Mouse (Mus musculus) kidney, adult 10 weeks (tissue): ENCODE measurements around the gene Thrsp. TPM values are rescaled to one million over a fixed set of nuclear protein-coding genes. Genes with fewer than 3 reads are reported as not detected.

Experiments used
- polyA plus RNA-seq: library from polyadenylated mRNA; stranded (reverse); fragments of 350-450 nt; fragmentation: Illumina TruSeq; extraction: RNeasy Lipid Tissue Mini Kit (QIAGEN cat#74804); gene quantifications from one replicate; pipeline ENCODE4 v1.2.3, GENCODE M21; 2014; ENCODE audit warnings: low read depth, low replicate concordance

The Thrsp gene
- polyA plus RNA-seq: 2.4 TPM

DNA sequence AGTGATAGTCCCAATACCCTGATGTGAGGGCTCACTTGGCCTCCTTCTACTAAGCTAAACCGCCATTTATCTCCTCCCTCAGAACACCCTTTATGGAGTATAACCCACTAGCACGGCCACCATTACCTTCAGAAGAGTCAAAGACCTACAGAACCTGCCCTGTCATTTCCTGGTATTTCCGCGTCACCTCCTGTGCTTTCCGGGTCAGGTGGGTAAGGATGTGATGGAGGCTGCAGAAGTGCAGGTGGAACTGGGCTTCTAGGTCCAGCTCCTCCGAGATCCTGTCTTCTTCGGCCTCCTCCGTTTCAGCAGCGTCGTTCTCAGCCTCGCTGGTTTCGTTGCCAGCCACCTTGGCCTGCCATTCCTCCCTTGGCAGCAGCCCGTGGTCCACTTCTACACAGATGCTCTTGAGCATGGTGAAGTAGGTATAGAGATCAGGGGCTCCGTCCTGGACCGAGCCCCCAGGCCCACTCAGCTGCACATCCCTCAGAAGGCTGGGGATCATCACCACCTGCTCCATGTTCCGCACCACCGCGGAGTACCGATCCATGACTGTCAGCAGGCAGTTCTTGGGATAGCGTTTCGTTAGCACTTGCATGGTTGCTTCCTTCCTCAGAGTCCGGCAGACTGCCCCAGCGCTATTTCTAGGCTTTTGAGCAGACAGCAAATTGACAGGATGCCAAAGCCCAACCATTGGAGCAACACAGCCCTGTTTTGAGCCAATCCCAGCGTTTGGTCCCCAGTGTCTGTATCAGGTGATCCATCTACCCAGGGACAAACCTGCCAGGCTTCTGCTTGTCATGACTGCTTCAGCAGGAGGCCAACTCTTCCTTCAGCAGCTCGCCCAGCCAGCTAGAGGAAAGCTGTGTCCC, at the start of gene Thrsp:
Thrsp (minus strand) TSS at position 825 of the 872 bp plus-strand sequence.

DNA sequence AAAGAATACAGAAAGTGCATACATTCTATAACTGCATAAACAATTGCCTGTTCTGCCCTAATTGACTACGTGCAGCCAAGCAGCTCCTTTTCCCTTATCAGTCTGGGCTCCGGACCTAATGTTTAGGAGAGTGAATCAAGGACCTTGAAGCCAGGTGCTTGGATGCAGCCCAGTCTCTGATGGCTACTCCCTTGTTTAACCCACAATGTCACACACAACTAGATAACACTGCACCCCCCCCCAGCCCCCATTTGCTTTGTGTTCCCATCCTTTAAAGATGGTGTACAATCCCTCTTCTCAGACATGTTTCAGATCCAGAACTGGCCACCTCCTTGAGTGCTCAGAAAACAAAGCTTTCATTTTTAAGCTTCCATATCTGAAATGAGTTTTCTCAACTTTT, 33.5 kb upstream of the Thrsp start, which contains the start of gene Kctd14:
Kctd14 (plus strand) TSS at position 301 of the 400 bp plus-strand sequence.

DNA sequence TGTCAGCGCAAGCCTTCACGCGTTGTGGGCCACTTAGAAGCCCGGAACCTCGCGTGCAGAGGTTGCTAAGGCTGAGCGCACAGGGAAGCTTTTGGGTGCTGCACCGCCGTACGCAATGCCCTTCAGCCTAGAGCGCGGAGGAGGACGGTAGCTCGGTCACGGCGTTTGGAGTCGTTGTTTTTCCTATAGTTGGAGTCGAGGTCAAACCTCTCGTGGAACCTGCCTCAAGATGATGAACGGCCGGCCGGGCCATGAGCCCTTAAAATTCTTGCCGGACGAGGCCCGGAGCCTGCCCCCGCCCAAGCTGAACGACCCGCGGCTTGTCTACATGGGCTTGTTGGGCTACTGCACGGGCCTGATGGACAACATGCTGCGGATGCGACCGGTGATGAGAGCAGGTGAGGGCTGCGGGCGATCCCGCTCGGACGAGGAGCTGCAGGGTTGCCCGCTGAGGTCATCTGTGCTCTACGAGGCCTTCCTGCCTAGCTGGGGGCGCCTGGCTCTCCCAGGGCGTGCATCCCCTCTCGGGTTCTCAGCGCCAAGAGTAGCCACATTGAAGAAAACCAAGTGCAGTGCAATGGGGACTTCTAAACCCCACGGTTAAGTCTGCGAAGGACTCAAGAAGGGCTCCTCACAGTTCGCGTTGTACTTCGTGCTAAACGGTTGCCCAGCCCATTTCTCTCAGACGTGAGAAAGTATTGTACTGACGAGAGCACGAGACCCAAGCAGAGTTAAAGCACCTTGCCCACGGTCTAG, 17.4 kb downstream of the Thrsp start, which contains the start of gene Ndufc2:
Ndufc2 (plus strand) TSS at position 44 of the 756 bp plus-strand sequence.

Other genes with a start within 250 kb of the Thrsp start
- gene Usp35, start 85.7 kb downstream of the Thrsp start, polyA plus RNA-seq: not detected
- 4.4 TPM for gene Kctd21, start 85.4 kb downstream of the Thrsp start, polyA plus RNA-seq
- gene Alg8, start 46.1 kb downstream of the Thrsp start, polyA plus RNA-seq: 12.3 TPM
- 355 TPM for gene Ndufc2, start 17.7 kb downstream of the Thrsp start, polyA plus RNA-seq
- gene Kctd14, start 33.6 kb upstream of the Thrsp start, polyA plus RNA-seq: 2.1 TPM
- gene Ints4, start 63.2 kb upstream of the Thrsp start, polyA plus RNA-seq: 51.1 TPM
- gene Aamdc, start 161.8 kb upstream of the Thrsp start, polyA plus RNA-seq: 41.4 TPM
- 17.0 TPM for gene Rsf1, start 162.2 kb upstream of the Thrsp start, polyA plus RNA-seq